Mouse (Mus musculus) ES-E14 (cell line): ENCODE measurements around the gene Cx3cr1. TPM values are rescaled to one million over a fixed set of nuclear protein-coding genes. Genes with fewer than 3 reads are reported as not detected.

Experiments
- DNase-seq: peaks from one replicate; pipeline ENCODE4 v3.0.0-alpha.2; 2013; ENCODE audit warnings: low read depth, low spot score
- H3K27ac ChIP-seq: 2 replicates; pipeline ENCODE4 v1.5.1; 2012; ENCODE audit warnings: low read depth, mild to moderate bottlenecking, low read length, moderate library complexity, mixed read lengths; ENCODE audit not compliant: poor library complexity, insufficient read depth, severe bottlenecking
- H3K36me3 ChIP-seq: 2 replicates; pipeline ENCODE4 v1.6.1; 2012; ENCODE audit warnings: mild to moderate bottlenecking, low read length, moderate library complexity, mixed read lengths; ENCODE audit not compliant: control insufficient read depth, poor library complexity, insufficient read depth, severe bottlenecking
- H3K4me1 ChIP-seq, 2 experiments: fragments of 150-350 bp in 1 of 2; sonication (generic) in 1 of 2; 2 replicates each; pipeline ENCODE4 v1.6.1; 2012; ENCODE audit warnings: low read length in 2 of 2, mild to moderate bottlenecking in 1 of 2, mixed read lengths in 1 of 2; ENCODE audit not compliant: control insufficient read depth in 2 of 2, insufficient read depth in 2 of 2, poor library complexity in 1 of 2
- H3K4me3 ChIP-seq, 2 experiments: fragments of 150-350 bp in 1 of 2; sonication (generic) in 1 of 2; 2 replicates each; pipeline ENCODE4 v1.5.1; 2012; ENCODE audit warnings: low read length in 2 of 2, low read depth in 1 of 2, mild to moderate bottlenecking in 1 of 2, mixed read lengths in 1 of 2; ENCODE audit not compliant: insufficient read depth in 1 of 2, poor library complexity in 1 of 2, severe bottlenecking in 1 of 2
- H3K9ac ChIP-seq: 2 replicates; pipeline ENCODE4 v1.6.1; 2012; ENCODE audit warnings: low read depth, mild to moderate bottlenecking, low read length, mixed read lengths; ENCODE audit not compliant: poor library complexity, insufficient read depth, severe bottlenecking
- H3K9me3 ChIP-seq: fragments of 150-350 bp; sonication (generic); 2 replicates; pipeline ENCODE4 v1.6.1; 2012; ENCODE audit warnings: low read depth, mild to moderate bottlenecking, low read length; ENCODE audit not compliant: control insufficient read depth, insufficient read depth
- CHD2 ChIP-seq: IDR thresholded peaks from 2 replicates; pipeline ENCODE4 v1.6.1; 2014; ENCODE audit warnings: mild to moderate bottlenecking, low read depth, low read length, inconsistent platforms
- HCFC1 ChIP-seq: IDR thresholded peaks from 2 replicates; pipeline ENCODE4 v1.6.1; 2012; ENCODE audit warnings: low read length, inconsistent platforms, borderline replicate concordance; ENCODE audit not compliant: insufficient read depth
- MAFK ChIP-seq: IDR thresholded peaks from 2 replicates; pipeline ENCODE4 v1.6.1; 2014; ENCODE audit warnings: mild to moderate bottlenecking, low read depth, low read length, inconsistent platforms; ENCODE audit not compliant: insufficient read depth
- ZC3H11A ChIP-seq: IDR thresholded peaks from 2 replicates; pipeline ENCODE4 v1.6.1; 2012; ENCODE audit warnings: low read depth, mild to moderate bottlenecking, inconsistent platforms, low read length, borderline replicate concordance
- ZNF384 ChIP-seq: IDR thresholded peaks from 2 replicates; pipeline ENCODE4 v1.6.1; 2012; ENCODE audit warnings: low read depth, low read length, inconsistent platforms
- in situ Hi-C, 2 experiments: fragments of 600-800 bp; cut with MboI; formaldehyde crosslinking; loops; one replicate each; pipeline ENCODE4 v1.15.1; 2025; ENCODE audit warnings: low sequenced_read_pairs in 2 of 2, inconsistent platforms in 1 of 2; ENCODE audit not compliant: unreplicated experiment in 2 of 2
- total RNA-seq: library from RNA; depleted of rRNA; stranded (reverse); fragments of 300-350 nt; gene quantifications from 2 replicates; pipeline ENCODE4 v1.2.3, GENCODE M21; 2012

Gene Cx3cr1
- total RNA-seq, 1 experiment: 0.09 TPM

GRCm38 (mm10) chr9:120064317-120064716 lies 5.4 kb downstream of the Cx3cr1 start:
- in situ Hi-C loops: no loop called here
- H3K9ac ChIP-seq: no peak overlapping the region
- no peak for TF ChIP-seq HCFC1
- TF ChIP-seq ZNF384: no peak
- TF ChIP-seq CHD2: no peak
- no peak for TF ChIP-seq MAFK
- TF ChIP-seq ZC3H11A: no peak

GRCm38 (mm10) chr9:120058730-120059129 lies 10.9 kb downstream of the Cx3cr1 start:
- no peak overlapping the region for H3K27ac ChIP-seq
- in situ Hi-C loops: no loop called here
- TF ChIP-seq ZNF384 (no peak), MAFK (no peak), HCFC1 (no peak), CHD2 (no peak), ZC3H11A (no peak)
- DNase-seq: no peak
- H3K4me1 ChIP-seq: no peaks in the 10 kb centered on the region
- no peaks in the 10 kb centered on the region for H3K9me3 ChIP-seq
- H3K4me3 ChIP-seq: no peak overlapping the region
- H3K36me3 ChIP-seq: no peaks in the 10 kb centered on the region
- no peak overlapping the region for H3K9ac ChIP-seq

More at GRCm38 (mm10) chr9:120064317-120064716, 5.4 kb downstream of the Cx3cr1 start:
- Histone ChIP-seq H3K27ac (no peak overlapping the region), H3K9me3 (no peaks in the 10 kb centered on the region), H3K4me1 (0 out of 4 replicates have a peak, but pooled peaks cover 0 to 2% of the 10 kb centered on the region in 2 experiments), H3K36me3 (no peaks in the 10 kb centered on the region), H3K4me3 (no peak overlapping the region)
- no peak for DNase-seq

DNA sequence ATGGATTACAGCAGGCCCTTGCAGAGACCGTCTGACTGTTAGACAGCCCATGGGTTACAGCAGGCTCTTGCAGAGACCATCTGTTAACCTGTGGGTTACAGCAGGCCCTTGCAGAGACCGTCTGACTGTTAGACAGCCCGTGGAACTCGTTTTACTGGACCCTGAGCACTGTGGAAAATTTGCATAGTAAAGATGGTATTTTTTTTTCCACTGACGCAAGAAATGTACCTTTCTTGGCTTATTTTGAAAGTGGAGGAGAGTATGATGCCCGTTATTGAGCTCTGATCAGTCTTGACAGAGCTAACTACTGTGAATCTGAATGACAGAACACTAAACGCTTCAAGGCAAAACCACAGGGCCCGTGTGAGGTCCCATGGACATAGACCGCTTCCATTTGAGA lies 13.5 kb downstream of the Cx3cr1 start:
- in situ Hi-C loops: no loop called here
- no peak for TF ChIP-seq HCFC1
- TF ChIP-seq CHD2: no peak
- TF ChIP-seq ZNF384: no peak
- TF ChIP-seq MAFK: no peak
- TF ChIP-seq ZC3H11A: no peak
- Histone ChIP-seq H3K27ac (no peak overlapping the region), H3K36me3 (no peaks in the 10 kb centered on the region), H3K4me3 (no peak overlapping the region), H3K9me3 (no peaks in the 10 kb centered on the region), H3K9ac (no peak overlapping the region), H3K4me1 (no peaks in the 10 kb centered on the region)
- DNase-seq: no peak

DNA sequence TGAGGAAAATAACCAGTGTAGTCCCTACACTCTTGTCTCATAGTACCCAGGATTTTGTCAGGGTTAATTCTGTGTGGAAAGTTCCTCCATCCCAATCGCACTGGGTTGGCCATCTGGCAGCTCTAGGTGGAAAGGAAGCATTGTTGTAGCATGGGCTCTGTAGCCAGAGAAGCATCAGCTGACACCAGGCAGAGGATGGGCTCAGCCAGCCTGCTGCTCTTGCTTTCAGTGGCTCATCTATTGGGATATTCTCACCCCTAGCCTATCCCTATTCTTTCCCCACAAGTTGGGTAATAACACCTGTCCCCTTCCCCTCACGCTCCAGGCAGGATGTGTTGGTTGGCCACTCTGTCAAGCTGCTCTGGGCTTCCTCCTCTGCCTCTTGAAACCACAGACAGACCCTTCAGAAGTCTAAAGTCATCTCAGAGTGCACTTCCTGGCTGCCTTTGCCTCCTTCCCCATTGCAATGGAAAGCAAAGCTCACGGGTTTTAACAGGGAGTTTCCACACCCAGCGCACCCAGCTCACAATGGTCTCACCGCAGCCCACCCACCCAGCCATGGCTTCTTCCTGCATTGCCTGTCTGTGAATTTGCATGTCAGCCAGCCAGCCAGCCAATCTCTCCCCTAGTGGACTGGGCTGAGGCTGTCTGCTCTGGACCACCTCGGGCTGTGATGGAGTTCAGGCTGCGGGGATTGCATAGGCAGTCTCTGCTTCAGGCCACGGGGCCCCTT lies 15.0 kb downstream of the Cx3cr1 start:
- no peaks in the 10 kb centered on the region for H3K36me3 ChIP-seq
- H3K9me3 ChIP-seq: no peaks in the 10 kb centered on the region
- no peak overlapping the region for H3K9ac ChIP-seq
- no peak overlapping the region for H3K4me3 ChIP-seq
- no peaks in the 10 kb centered on the region for H3K4me1 ChIP-seq
- in situ Hi-C loops: no loop called here
- no peak for TF ChIP-seq ZNF384
- no peak for TF ChIP-seq ZC3H11A
- no peak for TF ChIP-seq MAFK
- TF ChIP-seq CHD2: no peak
- TF ChIP-seq HCFC1: no peak
- H3K27ac ChIP-seq: no peak overlapping the region
- no peak for DNase-seq

DNA sequence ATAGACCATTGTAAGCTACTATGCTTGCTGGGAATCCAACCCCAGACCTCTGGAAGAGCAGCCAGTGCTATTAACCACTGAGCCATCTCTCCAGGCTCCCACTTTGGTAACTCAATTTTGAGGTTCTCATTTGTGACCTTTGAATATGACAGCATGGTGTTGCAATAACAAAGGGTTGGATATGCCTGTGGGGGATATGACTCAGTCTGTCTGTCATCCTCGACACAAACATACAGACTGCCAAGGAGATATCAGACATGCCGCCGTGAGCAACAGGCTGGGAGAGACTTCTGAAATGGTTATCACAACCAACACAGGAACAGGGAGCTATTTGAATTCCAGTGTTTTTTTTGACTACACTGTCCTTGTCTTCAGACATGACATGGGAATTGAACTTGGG lies 20.3 kb downstream of the Cx3cr1 start:
- in situ Hi-C loops: no loop called here

More for the DNA sequence above, 20.3 kb downstream of the Cx3cr1 start:
- no peak overlapping the region for H3K4me3 ChIP-seq
- no peak overlapping the region for H3K9ac ChIP-seq
- no peak for TF ChIP-seq ZC3H11A
- no peak for TF ChIP-seq MAFK
- no peak for TF ChIP-seq HCFC1
- no peak for TF ChIP-seq ZNF384
- TF ChIP-seq CHD2: no peak
- DNase-seq: no peak
- no peaks in the 10 kb centered on the region for H3K4me1 ChIP-seq
- no peaks in the 10 kb centered on the region for H3K9me3 ChIP-seq
- no peaks in the 10 kb centered on the region for H3K36me3 ChIP-seq
- H3K27ac ChIP-seq: no peak overlapping the region
